Mouse (Mus musculus) heart, adult 18-20 months (tissue): ENCODE measurements around the gene Setd3. TPM values are rescaled to one million over a fixed set of nuclear protein-coding genes. Genes with fewer than 3 reads are reported as not detected.

ENCODE experiments used
- DNase-seq, 2 experiments: peaks; one replicate each; pipeline ENCODE4 v3.0.0; 2021 to 2022; ENCODE audit warnings: mixed read lengths in 1 of 2
- total RNA-seq, 2 experiments: library from RNA; stranded (reverse); gene quantifications; 2 replicates each; pipeline ENCODE4 v1.2.3; 2021

Gene Setd3
- total RNA-seq, 2 experiments from 2014 or later = 89.9 to 97.2 TPM

DNA sequence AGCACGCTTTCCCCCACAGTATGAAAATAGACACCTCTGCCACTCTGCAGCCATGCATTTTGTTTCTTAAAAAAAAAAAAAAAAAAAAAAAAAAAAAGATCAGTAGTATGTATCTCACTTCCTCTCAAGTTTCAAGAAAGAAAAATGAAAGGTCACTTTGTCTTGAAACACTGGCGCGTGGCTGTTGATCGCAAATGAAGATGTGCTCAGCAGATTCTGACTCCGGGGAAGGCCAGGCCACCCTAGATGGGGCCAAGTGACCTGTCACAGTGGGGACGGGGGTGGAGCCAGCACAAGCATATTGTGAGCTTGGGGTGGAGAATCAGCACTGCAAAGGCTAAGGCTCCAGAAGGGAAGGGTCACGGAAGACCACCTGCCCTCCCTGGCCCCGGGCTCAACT is 24.8 kb upstream of the Setd3 start:
- no peak for DNase-seq

DNA sequence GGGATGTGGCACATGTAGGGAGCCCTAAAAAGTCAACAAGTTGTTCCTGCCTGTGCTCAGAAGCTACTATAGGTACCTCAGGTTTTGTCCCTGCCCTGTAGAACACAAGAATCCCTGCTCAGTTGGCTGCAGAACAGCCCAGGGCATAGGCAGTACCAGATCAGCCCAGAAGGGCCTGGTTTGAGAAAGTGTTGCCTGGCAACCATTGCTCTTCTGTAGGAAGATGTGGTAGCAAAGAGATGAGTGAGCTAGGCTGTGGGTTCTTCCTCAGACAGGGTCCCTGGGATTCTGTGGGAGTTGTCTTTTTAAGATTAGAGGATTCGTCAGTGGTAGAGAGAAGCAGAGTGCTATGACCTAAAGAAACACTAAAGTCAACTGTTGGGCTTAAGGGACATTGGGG is 21.0 kb upstream of the Setd3 start:
- DNase-seq = no peak

DNA sequence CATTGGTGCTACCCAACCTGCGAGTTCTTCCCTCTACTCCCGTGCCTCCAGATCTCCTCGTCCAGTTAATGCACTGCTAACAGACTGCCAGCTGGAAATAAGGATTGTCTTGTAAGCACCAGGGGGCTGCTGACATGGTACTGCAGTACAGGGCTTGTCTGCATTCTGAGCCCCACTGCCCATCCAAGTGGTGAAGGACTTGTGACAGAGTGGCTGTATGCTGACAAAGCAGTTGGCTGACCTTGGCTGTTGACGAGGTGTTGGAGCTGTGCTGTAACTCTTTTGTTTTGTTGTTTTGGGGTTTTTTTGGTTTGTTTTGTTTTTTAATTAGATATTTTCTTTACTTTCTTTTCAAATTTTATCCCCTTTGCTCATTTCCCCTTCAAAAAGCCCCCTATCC is 19.3 kb upstream of the Setd3 start:
- no peak for DNase-seq

DNA sequence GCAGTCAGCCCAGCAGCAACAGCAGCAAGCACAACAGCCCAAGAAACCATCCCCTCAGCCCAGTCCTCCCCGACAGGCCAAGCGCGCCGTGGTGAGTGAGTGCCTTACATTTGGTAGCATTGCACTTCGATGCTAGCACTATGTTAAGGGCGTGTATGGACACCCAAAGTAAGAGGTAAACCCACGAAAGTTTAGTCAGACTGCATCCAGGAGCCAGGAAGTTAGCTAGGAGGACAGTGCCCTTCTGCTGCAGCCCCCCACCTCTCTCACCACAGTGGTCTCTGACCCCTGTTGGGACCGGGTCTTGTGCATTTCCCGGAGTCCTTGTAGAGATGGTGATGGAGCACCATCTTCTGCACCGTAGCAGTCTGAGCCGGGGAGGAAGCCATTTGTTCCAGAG is 16.6 kb upstream of the Setd3 start:
- no peak for DNase-seq

DNA sequence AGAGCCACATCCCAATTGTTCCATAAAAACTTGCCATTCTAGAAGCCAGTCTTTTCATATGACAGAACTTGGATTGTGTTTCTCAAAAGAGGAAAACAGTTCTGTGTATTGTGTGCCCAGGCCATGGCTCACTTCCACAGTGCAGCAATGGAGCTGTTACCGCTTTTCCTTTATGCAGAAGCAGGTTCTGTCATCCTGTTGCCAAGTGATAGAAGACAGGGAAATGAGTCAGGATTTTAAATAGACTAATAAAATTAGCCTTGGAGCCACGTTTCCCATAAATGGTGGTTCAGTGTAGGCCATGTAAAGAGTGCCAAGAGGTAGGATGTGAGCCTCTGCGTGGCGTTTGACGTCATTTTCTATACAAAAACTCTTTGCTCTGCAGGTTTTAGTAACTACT is 14.8 kb upstream of the Setd3 start:
- DNase-seq = peak in 1 of 2 experiments; percentile 51

DNA sequence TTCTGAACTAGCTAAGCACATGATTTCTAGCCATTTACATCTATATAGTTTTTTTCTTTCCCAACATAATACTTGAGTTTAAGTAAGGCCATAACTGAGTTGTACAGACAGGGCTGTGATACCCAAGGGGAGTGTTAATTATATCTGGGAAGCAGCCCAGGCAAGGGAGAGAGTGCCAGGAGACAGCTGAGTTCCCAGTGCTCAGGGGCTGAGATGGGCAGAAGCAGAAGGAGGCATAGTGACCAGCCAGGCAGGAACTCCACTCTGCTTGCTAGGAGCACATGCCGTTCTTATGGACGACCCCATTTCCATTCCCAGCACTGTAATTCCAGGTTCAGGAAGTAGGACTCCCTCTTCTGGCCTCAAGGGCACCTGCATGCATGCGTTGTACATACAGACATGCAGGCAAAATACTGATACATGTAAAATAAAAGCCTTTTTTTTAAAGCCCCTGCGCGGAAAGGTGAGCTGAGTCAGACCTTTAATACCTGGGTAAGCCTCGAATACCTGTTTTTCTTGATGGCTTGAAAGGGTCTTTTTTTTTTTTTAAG is 8.5 kb upstream of the Setd3 start:
- DNase-seq = no peak

DNA sequence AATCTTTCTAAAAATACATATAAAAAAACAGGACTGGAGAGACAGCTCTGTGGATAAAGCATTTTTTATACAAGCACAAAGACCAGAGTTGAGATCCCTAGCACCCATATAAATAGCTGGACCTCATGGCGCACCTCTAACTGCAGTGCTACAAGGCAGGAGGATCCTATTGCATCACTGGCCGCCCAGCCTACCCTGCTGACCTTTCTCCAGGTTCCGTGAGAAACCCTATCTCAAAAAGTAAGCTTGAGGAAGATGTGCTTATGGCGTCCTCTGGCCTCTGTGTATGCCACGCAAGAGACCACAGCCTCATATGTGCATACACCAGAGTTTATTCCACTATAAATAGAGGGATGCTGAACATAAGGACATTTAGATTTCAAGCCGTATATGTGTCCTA is 2.6 kb upstream of the Setd3 start:
- DNase-seq = no peak

DNA sequence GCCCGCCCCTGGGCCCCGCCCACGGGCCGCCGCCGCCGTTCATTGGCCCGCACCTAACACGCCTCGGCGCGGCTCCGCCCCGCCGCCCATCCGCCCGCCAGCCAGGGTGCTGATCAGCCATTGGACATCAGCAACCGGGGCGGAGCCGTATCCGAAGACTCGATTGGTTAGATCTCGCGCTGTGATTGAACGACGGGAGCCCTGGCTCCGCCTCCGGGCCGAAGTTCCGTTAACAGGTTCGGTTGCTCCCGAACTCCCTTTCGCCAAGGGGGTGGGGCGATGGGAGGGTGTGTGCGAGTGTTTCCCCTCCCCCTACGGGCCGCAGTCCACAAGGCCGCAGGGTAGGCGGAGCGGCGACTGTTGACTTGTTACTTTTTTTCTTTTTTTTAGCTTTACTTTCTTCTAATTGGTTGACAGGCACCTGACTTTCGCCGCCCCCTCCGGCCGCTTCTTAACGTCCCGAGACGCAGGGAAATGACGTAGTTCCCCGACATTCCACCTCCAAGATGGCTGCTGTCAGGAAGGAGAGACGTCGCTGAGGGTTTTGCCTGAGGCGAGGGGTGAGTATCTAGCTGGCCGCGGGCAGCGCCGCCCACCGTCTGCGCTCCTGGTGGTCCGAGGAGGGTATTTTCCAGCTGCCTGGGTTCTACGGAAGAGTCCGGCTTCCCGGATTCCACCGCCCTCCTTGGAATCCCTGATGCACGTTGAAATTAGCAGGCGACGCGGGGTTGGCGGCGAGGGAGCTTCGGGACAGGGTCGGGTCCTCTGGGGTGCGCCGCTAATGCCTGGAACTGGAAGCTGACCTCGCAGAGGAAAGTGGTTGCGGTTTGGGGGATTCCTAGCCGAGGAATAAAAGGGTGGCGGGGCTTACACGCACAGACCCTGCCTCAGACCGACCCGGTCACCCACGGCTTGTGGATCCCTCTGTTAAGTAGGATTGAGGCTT is 480 bp upstream of the Setd3 start, which contains the start of gene Ccnk:
TSS of gene Ccnk (plus strand) at position 259 of the 946 bp plus-strand sequence.
- DNase-seq = peak; percentile 99 to 100

DNA sequence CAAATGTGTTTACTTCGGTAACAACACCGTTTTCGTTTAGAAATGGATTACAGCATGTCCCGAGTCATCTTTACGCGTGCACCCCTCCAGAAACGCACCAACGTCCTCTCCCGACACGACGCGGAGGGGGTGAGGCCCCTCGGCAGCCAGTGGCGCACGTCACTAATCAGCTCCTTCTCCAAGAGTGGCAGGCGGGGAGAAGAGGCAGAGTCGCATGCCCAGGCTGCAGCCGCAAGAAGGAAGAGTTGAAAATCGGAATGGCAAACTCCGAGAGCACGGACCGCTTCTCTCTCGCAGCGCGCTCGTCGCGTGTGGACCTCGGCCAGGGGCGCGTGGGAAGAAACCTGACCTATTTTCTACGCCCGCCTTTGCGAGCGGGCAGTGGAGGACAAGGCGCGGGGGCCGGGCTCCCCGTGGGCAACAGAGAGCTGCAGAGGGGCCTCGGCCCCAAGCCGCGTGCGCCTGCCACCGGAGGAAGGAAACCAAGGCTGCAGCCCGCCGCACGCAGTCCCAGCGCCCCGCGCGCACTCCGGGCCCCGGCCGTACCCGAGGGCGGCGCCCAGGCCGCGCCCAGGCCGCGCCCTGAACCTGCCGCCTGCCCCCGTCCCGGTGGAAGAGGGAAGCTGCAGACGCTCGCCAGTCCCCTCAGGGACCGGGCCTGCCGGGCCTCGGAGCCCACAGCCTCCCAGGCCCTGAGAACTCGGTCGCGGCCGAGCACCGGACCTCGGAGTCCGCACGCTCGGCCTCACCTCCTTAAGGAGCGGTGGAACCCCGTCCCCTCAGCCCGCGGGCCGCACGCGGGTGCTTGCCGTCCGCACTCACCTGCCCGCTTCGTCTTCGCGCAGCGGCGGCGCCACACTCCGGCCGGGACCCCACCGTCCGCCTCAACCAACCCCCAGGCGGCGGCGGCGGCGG is 526 bp downstream of the Setd3 start:
- DNase-seq = peak; percentile 51 to 63

DNA sequence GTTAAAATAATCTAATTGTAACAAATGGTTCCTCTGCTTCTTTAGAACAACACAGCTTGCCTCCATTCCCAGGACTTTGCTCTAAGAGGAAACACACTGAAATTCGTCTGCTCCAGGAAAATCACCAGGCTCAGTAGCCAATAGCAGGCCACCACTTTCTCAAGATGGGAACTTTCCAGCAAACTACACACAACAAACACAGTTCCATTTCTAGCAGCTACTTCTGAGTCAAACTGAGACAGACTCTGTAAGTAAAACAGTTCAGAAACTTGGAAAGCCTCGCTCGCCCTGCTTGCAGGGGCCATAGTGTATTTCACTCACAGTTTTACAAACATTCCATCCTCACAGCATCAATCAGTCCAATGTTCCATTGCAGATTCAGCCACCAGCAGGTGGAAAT is 2.7 kb downstream of the Setd3 start:
- DNase-seq = no peak

DNA sequence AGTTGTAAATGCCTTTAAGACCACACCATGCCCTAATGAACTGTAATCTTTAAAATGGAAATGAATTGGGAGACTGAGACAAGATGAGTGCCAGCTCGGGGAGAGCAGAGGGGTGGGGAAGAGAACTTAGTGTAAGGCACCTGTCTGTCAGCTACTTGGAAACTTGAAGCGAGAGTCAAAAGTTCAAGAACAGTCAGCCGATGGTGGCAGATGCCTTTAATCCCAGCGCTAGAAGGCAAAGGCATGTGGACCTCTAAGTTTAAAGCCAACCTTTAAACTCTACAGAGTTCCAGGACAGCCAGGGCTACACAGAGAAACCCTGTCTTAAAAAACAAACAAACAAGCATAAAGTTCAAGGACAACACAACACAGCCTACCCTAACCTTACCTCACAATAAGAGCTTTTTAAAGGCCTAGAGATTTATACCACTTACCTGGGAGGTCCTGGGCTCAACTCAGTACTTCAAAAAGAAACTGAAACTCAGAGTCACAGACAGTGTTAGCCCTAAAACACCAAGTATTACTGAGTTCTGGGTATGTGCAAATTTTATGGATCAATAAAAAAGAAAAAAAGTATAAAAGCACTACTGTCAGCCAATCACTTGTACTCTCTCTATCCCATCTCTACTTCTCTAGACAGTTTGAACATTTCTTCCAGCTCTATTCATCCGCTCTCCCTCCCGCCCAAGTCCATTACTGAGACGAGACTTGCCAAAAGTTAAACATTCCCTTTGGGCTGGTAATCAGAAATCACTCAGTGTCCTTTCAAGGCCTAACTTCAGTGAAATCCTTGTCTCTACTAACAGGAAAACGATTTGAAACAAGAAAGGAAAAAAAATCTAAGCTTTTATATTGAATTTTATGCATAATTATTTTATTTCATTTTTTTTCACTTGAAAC is 4.3 kb downstream of the Setd3 start:
- no peak for DNase-seq

DNA sequence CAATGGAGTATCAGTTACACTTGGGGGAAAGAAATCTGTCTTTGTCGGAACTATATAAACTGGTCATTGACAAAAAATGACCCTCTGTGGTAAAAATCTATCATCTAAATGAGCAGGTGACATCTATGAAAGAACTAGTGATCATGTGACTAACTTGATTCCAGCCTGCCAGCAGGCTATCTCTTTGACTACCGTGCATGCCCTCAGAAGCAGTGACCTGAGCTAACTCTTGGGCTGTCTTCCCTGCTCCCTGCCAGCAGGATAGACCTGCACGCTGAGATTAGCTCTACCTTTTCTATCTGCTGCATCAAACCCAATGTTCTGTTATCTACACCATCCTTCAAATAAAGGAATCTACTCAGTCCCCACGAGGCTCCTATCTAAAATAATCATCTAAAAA is 6.5 kb downstream of the Setd3 start:
- DNase-seq = no peak

DNA sequence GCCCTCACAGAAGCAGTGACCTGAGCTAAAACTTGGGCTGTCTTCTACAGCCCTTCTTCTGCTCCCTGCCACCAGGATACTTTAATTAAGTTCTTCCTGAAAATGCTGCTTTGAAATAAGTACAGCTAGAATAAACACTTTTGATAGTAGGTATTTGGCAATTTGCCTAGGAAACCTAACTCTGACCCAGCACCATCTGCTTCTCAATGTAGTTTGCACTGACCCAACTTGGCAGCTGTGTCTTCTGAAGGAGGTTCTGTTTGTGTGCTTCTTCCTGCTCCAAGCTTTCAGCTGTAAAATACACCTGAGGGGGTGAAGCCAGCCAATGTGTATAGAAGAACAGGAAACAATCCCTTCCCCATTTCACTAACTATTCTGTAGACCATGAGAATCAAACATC is 7.8 kb downstream of the Setd3 start:
- DNase-seq = no peak

DNA sequence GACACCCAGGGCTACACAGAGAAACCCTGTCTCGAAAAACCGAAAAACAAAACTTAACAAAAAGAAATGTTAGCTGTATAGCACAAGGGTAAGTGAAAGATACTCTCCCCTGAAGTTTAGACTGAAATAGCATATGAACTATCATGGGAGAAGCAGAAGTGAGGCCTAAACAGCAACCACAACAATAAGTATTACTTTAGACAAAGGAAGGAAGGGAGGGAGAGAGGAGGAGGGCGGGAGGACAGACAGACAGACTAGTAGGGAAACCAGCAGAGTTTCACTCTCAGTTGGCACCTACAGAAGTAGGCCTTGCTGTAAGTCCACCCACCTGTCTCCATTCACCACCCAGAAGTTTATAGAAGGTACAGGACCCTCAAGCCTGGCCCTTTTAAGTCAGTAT is 8.6 kb downstream of the Setd3 start:
- DNase-seq = no peak

DNA sequence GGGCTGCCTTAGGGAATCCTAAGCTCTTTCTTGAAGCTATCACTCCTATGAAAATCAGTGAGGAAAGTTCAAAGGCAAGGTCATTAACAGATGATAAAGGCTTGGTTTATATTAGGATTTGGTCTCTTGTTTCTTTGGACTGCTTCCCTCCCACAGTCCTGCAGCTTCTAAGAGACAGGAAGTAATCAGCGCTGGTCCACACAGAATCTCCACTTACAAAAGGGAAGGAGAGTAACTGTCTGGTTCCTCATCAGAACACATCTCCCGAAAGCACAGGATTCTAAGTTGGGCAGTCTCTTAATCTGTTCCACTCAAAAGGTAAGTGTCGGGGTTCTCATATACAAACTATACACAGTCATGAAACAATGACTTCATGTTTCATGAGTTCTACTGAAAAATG is 10.2 kb downstream of the Setd3 start:
- DNase-seq = no peak

DNA sequence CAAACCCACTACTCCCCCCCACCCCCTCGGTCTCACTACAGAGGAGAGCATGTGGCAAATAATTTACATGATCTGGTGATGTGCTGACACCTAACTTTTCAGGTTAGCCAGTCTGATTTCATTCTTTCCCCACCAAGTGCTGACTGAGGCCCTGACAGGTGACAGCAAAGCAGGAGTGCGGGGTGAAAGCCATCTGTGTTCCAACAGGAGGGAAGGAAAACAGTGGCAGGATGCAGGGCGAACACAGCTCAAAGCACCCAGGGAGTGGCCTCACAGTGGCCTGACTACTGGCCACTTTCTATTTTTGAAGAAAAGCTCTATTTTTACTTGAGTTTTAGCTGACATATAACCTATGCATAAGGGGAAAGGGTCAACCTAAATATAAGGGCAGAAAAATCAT is 15.4 kb downstream of the Setd3 start:
- no peak for DNase-seq

DNA sequence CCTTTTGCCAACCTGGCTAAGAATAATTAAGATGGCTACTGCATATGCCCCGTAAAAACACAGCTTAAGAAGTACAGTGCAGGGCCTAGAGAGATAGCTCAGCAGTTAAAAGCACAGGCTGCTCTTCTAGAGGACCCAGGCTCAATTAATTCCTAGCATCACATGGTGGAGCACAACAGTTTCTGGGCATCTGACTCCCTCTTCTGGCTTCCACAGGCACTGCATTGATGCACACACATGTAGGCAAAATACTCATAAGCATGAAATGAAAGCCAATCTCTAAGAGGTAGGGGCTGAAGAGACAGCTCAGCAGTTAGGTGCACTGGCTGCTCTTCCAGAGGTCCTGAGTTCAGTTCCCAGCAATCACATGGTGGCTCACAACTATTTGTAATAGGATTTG is 17.1 kb downstream of the Setd3 start:
- no peak for DNase-seq

DNA sequence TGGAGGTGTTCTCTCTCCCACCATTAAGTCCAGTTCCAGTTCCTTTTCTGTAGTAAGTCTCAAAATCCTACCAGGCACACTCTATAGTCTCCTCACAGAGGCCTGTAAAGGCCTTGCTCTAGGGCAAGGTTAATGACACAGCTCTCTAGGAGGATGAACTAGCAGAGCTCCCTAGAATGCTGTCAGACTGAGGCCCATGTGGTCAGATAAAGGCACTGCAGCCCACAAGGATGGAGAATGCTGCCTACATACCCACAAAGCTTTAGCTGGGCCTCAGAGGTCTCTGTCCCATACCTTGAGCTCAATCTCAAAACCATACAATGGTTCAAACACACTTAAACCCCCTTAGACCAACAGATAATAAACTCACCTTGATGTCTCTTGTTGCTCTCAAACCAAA is 19.3 kb downstream of the Setd3 start:
- no peak for DNase-seq

DNA sequence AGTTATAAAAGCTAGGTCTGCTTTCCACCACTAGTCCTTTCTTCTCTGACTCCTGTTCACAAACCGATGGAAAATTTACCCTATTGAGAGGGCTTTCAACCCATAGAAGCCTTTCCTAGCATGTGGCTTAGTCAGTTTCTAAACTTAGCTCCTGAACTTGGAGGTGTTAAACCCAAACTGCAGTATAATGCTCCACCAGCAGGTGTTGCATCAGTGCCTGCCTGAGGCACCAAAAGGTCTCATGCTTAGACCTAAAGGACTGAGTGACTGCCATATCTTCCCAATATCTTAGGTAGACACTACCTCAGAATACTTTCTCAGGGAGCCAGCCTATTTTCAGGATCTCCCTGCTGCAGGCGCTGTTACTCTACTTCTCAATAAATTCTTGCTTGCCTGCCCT is 26.4 kb downstream of the Setd3 start:
- no peak for DNase-seq

DNA sequence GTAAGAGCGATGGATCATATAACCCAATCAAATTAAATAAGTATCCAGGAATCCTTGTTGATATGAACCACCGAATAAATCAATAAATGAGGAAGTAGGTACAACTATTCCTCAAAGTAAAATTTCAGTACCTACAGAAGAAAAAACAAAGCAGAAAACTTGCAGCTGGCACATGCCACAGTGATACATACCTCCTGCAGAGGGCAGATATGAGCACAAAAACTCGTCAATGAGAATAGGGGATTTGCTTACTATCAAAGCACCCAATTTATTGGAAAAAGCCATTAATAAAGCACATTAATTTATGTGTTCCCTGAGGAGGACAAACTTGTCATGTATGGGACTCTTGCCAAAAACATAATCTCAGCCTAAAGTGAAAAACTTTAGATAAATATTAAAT is 29.4 kb downstream of the Setd3 start:
- no peak for DNase-seq

DNA sequence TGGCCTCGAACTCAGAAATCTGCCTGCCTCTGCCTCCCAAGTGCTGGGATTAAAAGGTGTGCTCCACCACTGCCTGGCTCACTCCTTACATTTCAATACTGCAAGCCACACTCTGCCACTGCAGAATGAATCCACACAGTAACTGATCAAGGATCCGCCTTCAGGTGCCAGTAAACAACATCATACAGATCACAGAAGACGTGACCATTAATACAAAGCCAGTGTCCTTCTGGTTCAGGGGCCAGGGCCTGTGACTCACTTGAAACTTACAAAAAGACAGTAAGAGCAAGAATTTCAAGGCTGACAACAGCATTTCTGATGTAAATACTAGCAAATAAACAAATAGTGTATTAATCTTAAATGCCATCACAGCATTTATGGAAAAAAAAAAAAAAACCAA is 33.9 kb downstream of the Setd3 start:
- DNase-seq = no peak
